Mouse (Mus musculus): ENCODE data around the gene Gm45062.

- no peak for TF ChIP-seq CTCF (IDR thresholded peaks at IDR 0.05; ENCODE audit: borderline replicate concordance, extremely low read depth, insufficient read depth, insufficient read length)
- no peak for TF ChIP-seq POLR2A (IDR thresholded peaks at IDR 0.05; ENCODE audit: borderline replicate concordance, extremely low read depth, insufficient read depth, insufficient read length, poor library complexity, severe bottlenecking)
These were observed 244.7 kb downstream of the Gm45062 start for GRCm38 (mm10) chr6:8503953-8504352.

Measured in brain, embryonic 14.5 days (tissue).